Mouse (Mus musculus) embryonic facial prominence, embryonic 12.5 days (tissue): ENCODE data around the gene Casp9. TPM values are rescaled to one million over a fixed set of nuclear protein-coding genes. Genes with fewer than 3 reads are reported as not detected.

ENCODE experiments used
- ATAC-seq: fragments of 200-750 bp; cut with Nextera tagmentation; 2 replicates; pipeline ENCODE4 v1.8.0; 2017; ENCODE audit not compliant: insufficient number of reproducible peaks, insufficient read depth, low FRiP score, low TSS enrichment
- H3K27ac ChIP-seq: fragments of 300-500 bp; sonication (generic); 2 replicates; pipeline ENCODE4 v1.5.1; 2016; ENCODE audit warnings: mild to moderate bottlenecking
- H3K27me3 ChIP-seq: fragments of 300-500 bp; sonication (generic); 2 replicates; pipeline ENCODE4 v1.6.1; 2016; ENCODE audit warnings: mild to moderate bottlenecking, moderate library complexity
- H3K36me3 ChIP-seq: fragments of 300-500 bp; sonication (generic); 2 replicates; pipeline ENCODE4 v1.6.1; 2016; ENCODE audit warnings: mild to moderate bottlenecking
- H3K4me1 ChIP-seq: fragments of 300-500 bp; sonication (generic); 2 replicates; pipeline ENCODE4 v1.6.1; 2016
- H3K4me2 ChIP-seq: fragments of 300-500 bp; sonication (generic); replicated peaks from 2 replicates; pipeline ENCODE4 v1.6.1; 2016; ENCODE audit warnings: mild to moderate bottlenecking, moderate library complexity
- H3K4me3 ChIP-seq: fragments of 300-500 bp; sonication (generic); 2 replicates; pipeline ENCODE4 v1.5.1; 2016; ENCODE audit warnings: mild to moderate bottlenecking
- H3K9ac ChIP-seq: fragments of 300-500 bp; sonication (generic); 2 replicates; pipeline ENCODE4 v1.6.1; 2016; ENCODE audit warnings: mild to moderate bottlenecking, moderate library complexity
- H3K9me3 ChIP-seq: fragments of 300-500 bp; sonication (generic); 2 replicates; pipeline ENCODE4 v1.6.1; 2016; ENCODE audit warnings: mild to moderate bottlenecking, moderate library complexity
- WGBS: fragments of 180-500 bp; shearing (Covaris S2); methylation state at CpG from one replicate; pipeline ENCODE4 v1.1.7; 2016; 5-methylcytosine and 5-hydroxymethylcytosine counted together
- polyA plus RNA-seq: library from polyadenylated mRNA; unstranded; fragments of >200 nt; fragmentation: Nextera tagmentation; extraction: Ambion mirVana; gene quantifications from 2 replicates; pipeline ENCODE4 v1.2.1, GENCODE M21; 2016

Gene Casp9
- polyA plus RNA-seq, 1 experiment from 2014 or later: 18.1 TPM

DNA sequence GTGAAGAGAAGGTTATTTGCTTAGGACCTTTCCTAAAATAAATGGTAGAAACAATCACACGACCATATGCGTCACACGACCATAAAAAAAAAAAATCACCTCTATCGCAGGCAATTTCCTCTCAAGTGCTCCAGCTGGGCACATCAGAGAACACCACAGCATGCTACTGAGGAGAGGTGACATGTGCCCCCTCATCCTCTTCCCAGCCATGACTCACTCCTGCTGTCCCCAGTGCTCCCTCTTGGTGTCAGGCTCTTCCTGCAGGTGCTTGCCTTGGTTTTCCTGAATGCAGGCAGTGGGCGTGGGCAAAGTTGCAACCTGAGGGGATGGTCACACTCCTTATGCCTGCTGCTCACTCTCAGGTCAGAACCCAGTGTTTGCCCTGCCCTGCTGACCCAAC is 8.6 kb upstream of the Casp9 start:
- ATAC-seq: no peak
- no peaks in the 10 kb centered on the region for H3K9me3 ChIP-seq
- H3K36me3 ChIP-seq: peaks cover 59% of the 10 kb centered on the region
- H3K27me3 ChIP-seq: no peaks in the 10 kb centered on the region
- H3K4me1 ChIP-seq: peaks cover 5% of the 10 kb centered on the region
- no peak overlapping the region for H3K4me2 ChIP-seq
- H3K4me3 ChIP-seq: no peak overlapping the region
- H3K27ac ChIP-seq: no peak overlapping the region
- WGBS: 83% methylated on average over 5 of the region's 5 CpGs
- H3K9ac ChIP-seq: no peak overlapping the region

- no peak for ATAC-seq
- Histone ChIP-seq H3K36me3 (peaks cover 45% of the 10 kb centered on the region), H3K9me3 (no peaks in the 10 kb centered on the region), H3K27ac (no peak overlapping the region), H3K27me3 (no peaks in the 10 kb centered on the region), H3K4me3 (no peak overlapping the region), H3K4me2 (no peak overlapping the region), H3K4me1 (peaks cover 7% of the 10 kb centered on the region), H3K9ac (no peak overlapping the region)
- 86% methylated on average over 13 of the region's 13 CpGs for WGBS
Observed at GRCm38 (mm10) chr4:141786141-141786540, 7.3 kb upstream of the Casp9 start.

DNA sequence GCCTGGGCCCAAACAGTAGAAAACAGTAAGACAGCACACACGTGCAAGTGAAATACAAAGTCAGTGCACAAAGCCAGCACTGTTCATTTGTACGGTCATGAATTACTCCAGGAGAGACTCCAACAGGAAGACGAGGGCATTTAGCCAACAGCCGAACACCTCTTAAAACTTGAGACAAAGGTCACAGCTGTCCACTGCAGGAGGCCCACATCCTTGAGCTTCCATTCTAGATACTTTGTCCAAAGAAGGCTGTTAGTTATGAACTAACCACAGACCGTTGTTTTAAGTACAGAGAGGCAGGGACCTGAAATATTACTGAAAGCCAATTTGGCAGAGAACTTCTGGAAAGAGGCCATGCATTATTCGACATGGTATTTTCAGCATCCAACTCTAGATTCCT is 6.4 kb upstream of the Casp9 start:
- Histone ChIP-seq H3K4me1 (peaks cover 7% of the 10 kb centered on the region), H3K4me2 (no peak overlapping the region), H3K9me3 (no peaks in the 10 kb centered on the region), H3K9ac (no peak overlapping the region), H3K36me3 (peaks cover 36% of the 10 kb centered on the region), H3K27me3 (no peaks in the 10 kb centered on the region), H3K4me3 (no peak overlapping the region), H3K27ac (no peak overlapping the region)
- 78% methylated on average over 6 of the region's 6 CpGs for WGBS
- no peak for ATAC-seq

DNA sequence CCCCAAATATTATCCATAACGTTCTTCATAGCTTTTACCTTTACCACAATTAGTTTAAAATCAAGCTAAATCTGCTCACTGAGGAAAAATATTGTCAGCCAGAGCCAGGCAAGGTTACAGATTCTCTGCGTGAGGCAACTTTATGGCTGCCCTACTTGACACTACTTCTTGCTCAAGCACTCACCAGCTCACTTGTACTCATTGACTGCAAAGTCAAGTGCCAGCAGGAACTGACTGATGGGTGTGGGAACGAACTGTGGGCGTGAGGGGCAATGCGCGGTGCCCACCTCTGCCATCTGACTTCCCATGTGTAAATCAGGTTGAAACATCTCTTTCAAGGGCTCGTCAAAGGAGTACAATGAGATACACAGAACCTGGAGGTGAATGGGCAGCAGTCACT is 6.0 kb upstream of the Casp9 start:
- 94% methylated on average over 7 of the region's 7 CpGs for WGBS
- Histone ChIP-seq H3K9me3 (no peaks in the 10 kb centered on the region), H3K36me3 (peaks cover 32% of the 10 kb centered on the region), H3K4me2 (no peak overlapping the region), H3K4me1 (peaks cover 7% of the 10 kb centered on the region), H3K27me3 (no peaks in the 10 kb centered on the region), H3K4me3 (no peak overlapping the region), H3K27ac (no peak overlapping the region), H3K9ac (no peak overlapping the region)
- no peak for ATAC-seq

GRCm38 (mm10) chr4:141789564-141790218 is 3.7 kb upstream of the Casp9 start:
- Histone ChIP-seq H3K4me3 (peak overlapping the region; percentile 93), H3K9ac (peak overlapping the region; percentile 95), H3K9me3 (no peaks in the 10 kb centered on the region), H3K36me3 (peaks cover 10% of the 10 kb centered on the region; the same call in 1 of the 2 replicates), H3K27ac (no peak overlapping the region; the same call in 1 of the 2 replicates), H3K4me1 (peaks cover 12% of the 10 kb centered on the region), H3K27me3 (no peaks in the 10 kb centered on the region), H3K4me2 (peak overlapping the region; percentile 80)
- no peak for ATAC-seq
- WGBS: 54% methylated on average over 3 of the region's 3 CpGs

DNA sequence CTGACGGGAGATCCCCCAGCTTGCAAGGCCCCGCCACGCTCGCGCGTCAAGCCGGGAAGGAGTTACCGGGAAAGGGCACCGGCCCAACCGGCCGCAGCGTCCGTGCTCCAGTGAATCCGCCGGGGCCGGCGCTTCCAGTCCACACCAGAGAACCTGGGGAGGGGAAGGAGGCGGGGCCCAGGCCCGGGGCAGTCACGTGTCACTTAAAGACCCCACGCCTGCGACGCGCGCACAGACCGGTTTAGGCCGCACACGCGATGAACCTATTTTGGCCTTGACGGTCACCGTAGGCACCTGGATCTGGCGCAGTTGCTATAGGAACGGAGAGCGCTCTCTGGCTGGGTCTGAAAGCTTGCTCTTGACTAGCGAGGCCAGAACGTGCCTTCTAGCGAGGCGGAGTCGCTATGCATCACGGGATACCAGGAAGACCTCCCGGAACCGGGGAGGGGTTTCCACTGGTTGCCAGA is 2.9 kb upstream of the Casp9 start, which contains the start of gene Dnajc16:
TSS of gene Dnajc16 (minus strand) at position 408 of the 467 bp plus-strand sequence.
- no peaks in the 10 kb centered on the region for H3K27me3 ChIP-seq
- no peaks in the 10 kb centered on the region for H3K9me3 ChIP-seq
- under 1% methylated on average over 40 of the region's 42 CpGs for WGBS
- peak; percentile 93 for ATAC-seq
- peak within 1 kb of the TSS; percentile 95 for H3K9ac ChIP-seq
- peak within 1 kb of the TSS; percentile 80 for H3K4me2 ChIP-seq
- peak within 1 kb of the TSS; percentile 93 for H3K4me3 ChIP-seq
- peaks cover 5% of the 10 kb centered on the region; the same call in 1 of the 2 replicates for H3K36me3 ChIP-seq
- peak within 1 kb of the TSS; percentile 72 for H3K27ac ChIP-seq
- H3K4me1 ChIP-seq: peaks cover 20% of the 10 kb centered on the region

DNA sequence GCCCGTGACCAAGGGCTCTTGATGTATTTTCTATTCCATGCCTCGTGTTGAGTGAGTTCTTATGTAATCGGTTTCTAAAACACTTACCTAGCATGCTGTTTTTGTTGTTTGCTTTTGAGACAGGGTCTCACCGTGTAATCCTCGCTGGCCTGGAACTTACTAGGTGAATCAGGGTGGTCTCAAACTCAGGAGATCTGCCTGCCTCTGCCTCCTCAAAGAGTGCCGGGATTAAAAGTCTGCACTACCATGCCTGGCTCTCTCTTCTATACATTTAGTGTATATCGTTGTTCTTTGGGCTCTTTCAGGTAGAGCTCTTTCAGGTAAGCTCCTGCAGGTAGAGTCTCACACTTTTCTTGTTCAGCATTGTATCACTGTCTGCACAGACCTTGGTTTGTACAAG is 1.9 kb upstream of the Casp9 start:
- H3K9ac ChIP-seq: no peak overlapping the region
- no peak for ATAC-seq
- no peaks in the 10 kb centered on the region for H3K9me3 ChIP-seq
- no peaks in the 10 kb centered on the region for H3K27me3 ChIP-seq
- H3K4me2 ChIP-seq: no peak overlapping the region
- H3K27ac ChIP-seq: no peak overlapping the region
- H3K4me3 ChIP-seq: no peak overlapping the region
- H3K36me3 ChIP-seq: 0 out of 2 replicates have a peak, but pooled peaks cover 6% of the 10 kb centered on the region
- WGBS: 87% methylated on average over 7 of the region's 7 CpGs
- H3K4me1 ChIP-seq: peaks cover 20% of the 10 kb centered on the region

DNA sequence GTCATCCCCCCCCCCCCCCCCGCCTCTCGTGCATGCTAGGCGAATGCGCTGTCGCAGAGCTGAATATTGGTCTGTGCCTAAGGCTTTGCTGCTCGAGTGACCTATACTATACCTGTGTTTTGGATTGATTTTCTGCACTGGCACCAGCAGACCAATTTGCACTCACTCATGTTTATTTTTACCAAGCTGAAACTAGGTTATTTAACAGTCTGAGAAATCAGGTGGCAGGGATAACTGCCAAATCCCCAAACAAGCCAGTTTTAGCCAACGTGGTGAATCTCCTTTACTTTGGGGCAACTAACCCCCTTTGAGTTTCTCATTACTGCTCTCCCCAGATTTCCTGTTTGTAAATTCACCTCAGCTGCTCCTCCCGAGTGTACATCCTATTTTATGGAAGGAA is 1.5 kb upstream of the Casp9 start:
- ATAC-seq: no peak
- Histone ChIP-seq H3K9me3 (no peaks in the 10 kb centered on the region), H3K27ac (no peak overlapping the region), H3K4me3 (no peak overlapping the region), H3K9ac (no peak overlapping the region), H3K4me1 (peaks cover 20% of the 10 kb centered on the region), H3K4me2 (no peak overlapping the region), H3K27me3 (no peaks in the 10 kb centered on the region), H3K36me3 (0 out of 2 replicates have a peak, but pooled peaks cover 10% of the 10 kb centered on the region)
- 91% methylated on average over 8 of the region's 8 CpGs for WGBS

- 0 out of 2 replicates have a peak, but pooled peaks cover 14% of the 10 kb centered on the region for H3K36me3 ChIP-seq
- no peaks in the 10 kb centered on the region for H3K9me3 ChIP-seq
- H3K27me3 ChIP-seq: no peaks in the 10 kb centered on the region
- no peak for ATAC-seq
- H3K27ac ChIP-seq: peak overlapping the region; percentile 90
- H3K4me1 ChIP-seq: peaks cover 20% of the 10 kb centered on the region
- no peak overlapping the region for H3K9ac ChIP-seq
- H3K4me3 ChIP-seq: peak overlapping the region; percentile 76
- peak overlapping the region; percentile 55 for H3K4me2 ChIP-seq
- WGBS: 12% methylated on average over 10 of the region's 10 CpGs
Observed at GRCm38 (mm10) chr4:141792554-141793281, 694 bp upstream of the Casp9 start.

GRCm38 (mm10) chr4:141794152-141794535 is 732 bp downstream of the Casp9 start:
- Histone ChIP-seq H3K27ac (peak overlapping the region; percentile 90), H3K36me3 (0 out of 2 replicates have a peak, but pooled peaks cover 18% of the 10 kb centered on the region), H3K4me3 (peak overlapping the region; percentile 76), H3K9ac (peak overlapping the region; percentile 70), H3K27me3 (no peaks in the 10 kb centered on the region), H3K4me1 (peaks cover 20% of the 10 kb centered on the region), H3K9me3 (no peaks in the 10 kb centered on the region), H3K4me2 (peak overlapping the region; percentile 55)
- 19% methylated on average over 5 of the region's 5 CpGs for WGBS
- ATAC-seq: no peak

- WGBS: 86% methylated on average over 7 of the region's 7 CpGs
- no peaks in the 10 kb centered on the region for H3K27me3 ChIP-seq
- 0 out of 2 replicates have a peak, but pooled peaks cover 18% of the 10 kb centered on the region for H3K36me3 ChIP-seq
- ATAC-seq: no peak
- H3K9ac ChIP-seq: no peak overlapping the region
- peaks cover 13% of the 10 kb centered on the region for H3K4me1 ChIP-seq
- no peaks in the 10 kb centered on the region for H3K9me3 ChIP-seq
- no peak overlapping the region for H3K27ac ChIP-seq
- H3K4me2 ChIP-seq: no peak overlapping the region
- no peak overlapping the region for H3K4me3 ChIP-seq
Observed at GRCm38 (mm10) chr4:141796356-141796755, 2.9 kb downstream of the Casp9 start.

- H3K9me3 ChIP-seq: no peaks in the 10 kb centered on the region
- no peaks in the 10 kb centered on the region for H3K27me3 ChIP-seq
- no peak for ATAC-seq
- H3K4me2 ChIP-seq: no peak overlapping the region
- 77% methylated on average over 4 of the region's 4 CpGs for WGBS
- 0 out of 2 replicates have a peak, but pooled peaks cover 18% of the 10 kb centered on the region for H3K36me3 ChIP-seq
- H3K27ac ChIP-seq: no peak overlapping the region
- H3K9ac ChIP-seq: no peak overlapping the region
- peaks cover 13% of the 10 kb centered on the region for H3K4me1 ChIP-seq
- H3K4me3 ChIP-seq: no peak overlapping the region
Observed at GRCm38 (mm10) chr4:141796954-141797353, 3.5 kb downstream of the Casp9 start.
